Mouse (Mus musculus): ENCODE data around the gene Ctnna3. TPM values are rescaled to one million over a fixed set of nuclear protein-coding genes. Genes with fewer than 3 reads are reported as not detected.

The Ctnna3 gene
- polyA plus RNA-seq, 1 experiment, result not detected

- no peak for TF ChIP-seq GATA1 (IDR thresholded peaks at IDR 0.05; ENCODE audit: low read length)
Measured at GRCm38 (mm10) chr10:64735692-64736091, 1305.8 kb downstream of the Ctnna3 start.

- no peak for TF ChIP-seq GATA1 (IDR thresholded peaks at IDR 0.05; ENCODE audit: low read length)
Measured at GRCm38 (mm10) chr10:64736616-64737015, 1306.7 kb downstream of the Ctnna3 start.

- TF ChIP-seq GATA1 (IDR thresholded peaks at IDR 0.05; ENCODE audit: low read length), result no peak
Measured at GRCm38 (mm10) chr10:64748651-64749050, 1318.8 kb downstream of the Ctnna3 start.

- no peak for TF ChIP-seq GATA1 (IDR thresholded peaks at IDR 0.05; ENCODE audit: low read length)
Measured at GRCm38 (mm10) chr10:64750791-64751190, 1320.9 kb downstream of the Ctnna3 start.

GRCm38 (mm10) chr10:64836315-64836714 is 1406.4 kb downstream of the Ctnna3 start:
- no peak for TF ChIP-seq GATA1 (IDR thresholded peaks at IDR 0.05; ENCODE audit: low read length)

GRCm38 (mm10) chr10:64861439-64861838 is 1431.5 kb downstream of the Ctnna3 start:
- TF ChIP-seq GATA1 (IDR thresholded peaks at IDR 0.05; ENCODE audit: low read length), result no peak

- TF ChIP-seq GATA1 (IDR thresholded peaks at IDR 0.05; ENCODE audit: low read length), result no peak
Measured at GRCm38 (mm10) chr10:64870888-64871287, 1441.0 kb downstream of the Ctnna3 start.

GRCm38 (mm10) chr10:64876506-64876905 is 1446.6 kb downstream of the Ctnna3 start:
- no peak for TF ChIP-seq GATA1 (IDR thresholded peaks at IDR 0.05; ENCODE audit: low read length)

- TF ChIP-seq GATA1 (IDR thresholded peaks at IDR 0.05; ENCODE audit: low read length), result no peak
Measured at GRCm38 (mm10) chr10:64879860-64880259, 1450.0 kb downstream of the Ctnna3 start.

- TF ChIP-seq GATA1 (IDR thresholded peaks at IDR 0.05; ENCODE audit: low read length), result no peak
Measured at GRCm38 (mm10) chr10:64886946-64887345, 1457.0 kb downstream of the Ctnna3 start.

- no peak for TF ChIP-seq GATA1 (IDR thresholded peaks at IDR 0.05; ENCODE audit: low read length)
Measured at GRCm38 (mm10) chr10:64892458-64892857, 1462.6 kb downstream of the Ctnna3 start.

- TF ChIP-seq GATA1 (IDR thresholded peaks at IDR 0.05; ENCODE audit: low read length), result no peak
Measured at GRCm38 (mm10) chr10:64898739-64899138, 1468.8 kb downstream of the Ctnna3 start.

- TF ChIP-seq GATA1 (IDR thresholded peaks at IDR 0.05; ENCODE audit: low read length), result no peak
Measured at GRCm38 (mm10) chr10:64901726-64902125, 1471.8 kb downstream of the Ctnna3 start.

- no peak for TF ChIP-seq GATA1 (IDR thresholded peaks at IDR 0.05; ENCODE audit: low read length)
Measured at GRCm38 (mm10) chr10:64940975-64941374, 1511.1 kb downstream of the Ctnna3 start.

- TF ChIP-seq GATA1 (IDR thresholded peaks at IDR 0.05; ENCODE audit: low read length), result no peak
Measured at GRCm38 (mm10) chr10:64958391-64958790, 1528.5 kb downstream of the Ctnna3 start.

GRCm38 (mm10) chr10:64992871-64993270 is 1563.0 kb downstream of the Ctnna3 start:
- no peak for TF ChIP-seq GATA1 (IDR thresholded peaks at IDR 0.05; ENCODE audit: low read length)

- no peak for TF ChIP-seq GATA1 (IDR thresholded peaks at IDR 0.05; ENCODE audit: low read length)
Measured at GRCm38 (mm10) chr10:65013525-65013924, 1583.6 kb downstream of the Ctnna3 start.

- no peak for TF ChIP-seq GATA1 (IDR thresholded peaks at IDR 0.05; ENCODE audit: low read length)
Measured at GRCm38 (mm10) chr10:65022667-65023066, 1592.8 kb downstream of the Ctnna3 start.

Other genes starting within 250 kb of the Ctnna3 start
- not detected in 2 replicates for gene Mypn, start 226.1 kb upstream of the Ctnna3 start, polyA plus RNA-seq (2012)
- gene Herc4, start 186.3 kb upstream of the Ctnna3 start, polyA plus RNA-seq (2012), result 4.8 and 6.2 TPM in 2 replicates
- gene Sirt1, start 48.4 kb upstream of the Ctnna3 start, polyA plus RNA-seq (2012), result 2.8 and 3.6 TPM in 2 replicates
- gene Dnajc12, start 47.7 kb upstream of the Ctnna3 start, polyA plus RNA-seq (2012), result 0.02 and 0.11 TPM in 2 replicates
- gene Gm7075, start 8.3 kb upstream of the Ctnna3 start, polyA plus RNA-seq (2012), result not detected in 2 replicates

Measured in G1E-ER4 (cell line).